Mouse (Mus musculus) forebrain, embryonic 11.5 days (tissue): ENCODE measurements around the gene March10. TPM values are rescaled to one million over a fixed set of nuclear protein-coding genes. Genes with fewer than 3 reads are reported as not detected.

Experiments
- ATAC-seq: fragments of 200-750 bp; cut with Nextera tagmentation; replicated peaks from 2 replicates; pipeline ENCODE4 v1.8.0; 2017; ENCODE audit warnings: moderate TSS enrichment; ENCODE audit not compliant: low FRiP score
- DNase-seq: peaks from one replicate; pipeline ENCODE4 v3.0.0-alpha.2; 2017; ENCODE audit warnings: low spot score
- H3K27ac ChIP-seq: fragments of 300-500 bp; sonication (generic); 2 replicates; pipeline ENCODE4 v1.5.1; 2014; ENCODE audit warnings: low read depth, low read length
- H3K27me3 ChIP-seq: fragments of 300-500 bp; sonication (generic); 2 replicates; pipeline ENCODE4 v1.6.1; 2014; ENCODE audit warnings: mild to moderate bottlenecking, low read length, mixed read lengths; ENCODE audit not compliant: control insufficient read depth, insufficient read depth
- H3K36me3 ChIP-seq: fragments of 300-500 bp; sonication (generic); 2 replicates; pipeline ENCODE4 v1.6.1; 2014; ENCODE audit warnings: mild to moderate bottlenecking, low read length, moderate library complexity, mixed read lengths; ENCODE audit not compliant: control insufficient read depth, insufficient read depth
- H3K4me1 ChIP-seq: fragments of 300-500 bp; sonication (generic); replicated peaks from 2 replicates; pipeline ENCODE4 v1.6.1; 2014; ENCODE audit warnings: low read length, mixed read lengths; ENCODE audit not compliant: control insufficient read depth, insufficient read depth
- H3K4me2 ChIP-seq: fragments of 300-500 bp; sonication (generic); 2 replicates; pipeline ENCODE4 v1.6.1; 2014; ENCODE audit warnings: low read depth, mild to moderate bottlenecking, low read length, moderate library complexity, mixed read lengths; ENCODE audit not compliant: severe bottlenecking
- H3K4me3 ChIP-seq: fragments of 300-500 bp; sonication (generic); 2 replicates; pipeline ENCODE4 v1.5.1; 2014; ENCODE audit warnings: low read depth, low read length
- H3K9ac ChIP-seq: fragments of 300-500 bp; sonication (generic); 2 replicates; pipeline ENCODE4 v1.6.1; 2014; ENCODE audit warnings: low read length
- H3K9me3 ChIP-seq: fragments of 300-500 bp; sonication (generic); 2 replicates; pipeline ENCODE4 v1.6.1; 2016; ENCODE audit warnings: low read length, mixed read lengths; ENCODE audit not compliant: control insufficient read depth
- WGBS: fragments of 180-500 bp; shearing (Covaris S2); extraction: QIAGEN DNeasy Blood & Tissue Kit; methylation state at CpG from one replicate; pipeline ENCODE4 v1.1.7; 2014; 5-methylcytosine and 5-hydroxymethylcytosine counted together
- polyA plus RNA-seq: library from polyadenylated mRNA; unstranded; fragments of >200 nt; fragmentation: Nextera tagmentation; extraction: Ambion mirVana; gene quantifications from 2 replicates; pipeline ENCODE4 v1.2.1, GENCODE M21; 2014

Gene March10
- polyA plus RNA-seq, result 0.55 TPM in 1 of 2 replicates, not detected in the other

DNA sequence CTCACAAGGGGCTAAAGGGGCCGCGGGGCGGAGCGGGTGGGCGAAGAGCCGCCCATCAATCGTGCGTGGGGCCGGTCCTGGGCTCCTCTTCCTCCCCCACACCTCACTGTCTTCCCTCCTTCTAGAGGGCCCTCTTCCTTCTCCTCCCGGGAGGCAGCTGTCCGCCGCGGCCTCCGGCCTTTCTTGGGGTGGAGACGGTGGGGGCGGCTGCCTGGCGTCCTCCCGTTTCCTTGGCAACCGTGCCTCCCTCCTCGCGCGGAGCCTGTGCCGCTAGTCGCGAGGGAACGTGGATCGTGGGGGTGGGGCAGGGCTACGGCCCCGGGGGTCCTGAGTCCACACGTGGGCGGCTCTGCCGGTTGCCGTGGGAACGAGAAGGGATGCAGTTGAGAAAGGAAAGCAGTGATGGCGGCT, at the start of gene March10:
Gene March10 (minus strand): TSS at position 239 of the 411 bp plus-strand sequence.
- H3K4me3 ChIP-seq, result peak within 1 kb of the TSS; percentile 49
- H3K27ac ChIP-seq, result no peak within 1 kb of the TSS
- DNase-seq (peak; percentile 81), ATAC-seq (peak; percentile 83)
- H3K36me3 ChIP-seq, result no peaks in the 10 kb centered on the region
- peaks cover 2% of the 10 kb centered on the region; the same call in 1 of the 2 replicates for H3K4me1 ChIP-seq
- no peaks in the 10 kb centered on the region for H3K9me3 ChIP-seq
- peak within 1 kb of the TSS; percentile 74 for H3K4me2 ChIP-seq
- H3K27me3 ChIP-seq, result no peaks in the 10 kb centered on the region; the same call in 1 of the 2 replicates
- WGBS, result 1% methylated on average over 35 of the region's 35 CpGs
- H3K9ac ChIP-seq, result peak within 1 kb of the TSS; percentile 71

DNA sequence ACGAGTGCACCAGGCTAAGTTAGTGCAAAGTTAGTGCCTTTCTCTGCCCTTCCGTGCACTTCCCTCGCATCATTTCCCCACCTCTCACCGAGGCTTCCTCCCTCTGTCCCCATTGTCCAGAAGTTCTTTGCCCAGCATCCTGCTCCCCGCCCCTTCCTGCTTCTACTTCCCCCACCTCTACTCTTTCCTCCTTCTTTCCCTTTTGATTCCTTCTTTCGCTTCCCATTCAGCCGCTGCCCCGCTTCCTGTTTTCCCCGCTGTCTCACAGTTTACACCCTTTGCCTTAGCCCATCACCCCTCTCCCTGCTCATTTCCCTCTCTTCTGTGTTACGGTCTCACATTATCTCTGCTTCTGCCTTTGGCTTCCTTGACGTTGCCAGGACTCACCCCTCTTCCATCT, 49.8 kb upstream of the March10 start:
- H3K9me3 ChIP-seq, result no peaks in the 10 kb centered on the region
- H3K36me3 ChIP-seq, result no peaks in the 10 kb centered on the region
- H3K27ac ChIP-seq, result no peak overlapping the region
- H3K27me3 ChIP-seq, result no peaks in the 10 kb centered on the region
- no peak for DNase-seq
- H3K4me2 ChIP-seq, result no peak overlapping the region
- H3K4me3 ChIP-seq, result no peak overlapping the region
- no peak for ATAC-seq
- H3K4me1 ChIP-seq, result peaks cover 17% of the 10 kb centered on the region
- no peak overlapping the region for H3K9ac ChIP-seq
- WGBS, result 84% methylated on average over 11 of the region's 11 CpGs

- Histone ChIP-seq H3K4me1 (peaks cover 17% of the 10 kb centered on the region), H3K36me3 (no peaks in the 10 kb centered on the region), H3K27ac (no peak overlapping the region), H3K9ac (no peak overlapping the region), H3K9me3 (no peaks in the 10 kb centered on the region), H3K4me3 (no peak overlapping the region), H3K4me2 (no peak overlapping the region), H3K27me3 (no peaks in the 10 kb centered on the region)
- 63% methylated on average over 3 of the region's 3 CpGs for WGBS
- ATAC-seq (no peak), DNase-seq (no peak)
These were observed 48.5 kb upstream of the March10 start for GRCm38 (mm10) chr11:105505038-105505437.

- ATAC-seq (no peak), DNase-seq (no peak)
- H3K27me3 ChIP-seq, result no peaks in the 10 kb centered on the region
- H3K4me1 ChIP-seq, result peaks cover 5% of the 10 kb centered on the region
- no peaks in the 10 kb centered on the region for H3K36me3 ChIP-seq
- H3K9ac ChIP-seq, result no peak overlapping the region
- H3K4me2 ChIP-seq, result no peak overlapping the region
- no peak overlapping the region for H3K27ac ChIP-seq
- H3K9me3 ChIP-seq, result no peaks in the 10 kb centered on the region
- 90% methylated on average over 4 of the region's 4 CpGs for WGBS
- H3K4me3 ChIP-seq, result no peak overlapping the region
These were observed 45.8 kb upstream of the March10 start for GRCm38 (mm10) chr11:105502311-105502710.

- H3K36me3 ChIP-seq, result no peaks in the 10 kb centered on the region
- no peaks in the 10 kb centered on the region; the same call in 1 of the 2 replicates for H3K4me1 ChIP-seq
- ATAC-seq, result no peak
- no peak for DNase-seq
- 60% methylated on average over 6 of the region's 6 CpGs for WGBS
- no peaks in the 10 kb centered on the region for H3K27me3 ChIP-seq
- no peak overlapping the region for H3K4me3 ChIP-seq
- H3K27ac ChIP-seq, result no peak overlapping the region
- H3K9ac ChIP-seq, result no peak overlapping the region
- no peak overlapping the region for H3K4me2 ChIP-seq
- H3K9me3 ChIP-seq, result no peaks in the 10 kb centered on the region
These were observed 41.0 kb upstream of the March10 start for GRCm38 (mm10) chr11:105497505-105497904.

DNA sequence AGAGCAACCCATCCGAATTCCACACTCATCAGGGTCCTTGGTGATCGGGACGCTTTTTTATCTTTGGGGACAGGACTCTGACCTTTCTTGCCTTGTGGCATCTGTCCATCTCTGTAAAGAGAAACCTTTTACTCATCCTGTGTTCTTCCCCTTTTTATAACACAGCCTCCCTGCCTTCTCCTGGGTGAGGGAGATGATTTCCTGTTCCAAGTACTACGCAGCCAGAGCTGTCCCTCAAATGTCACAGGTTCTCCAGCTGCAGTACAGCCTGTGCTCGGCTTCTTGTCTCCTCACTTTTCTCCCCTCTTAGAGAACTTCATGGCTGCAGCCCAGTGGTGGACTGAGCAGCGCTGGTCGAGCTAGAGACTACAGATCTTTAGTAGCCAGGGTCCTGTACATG, 40.1 kb upstream of the March10 start:
- Histone ChIP-seq H3K4me3 (no peak overlapping the region), H3K4me2 (no peak overlapping the region), H3K9ac (no peak overlapping the region), H3K27me3 (no peaks in the 10 kb centered on the region), H3K4me1 (no peaks in the 10 kb centered on the region; the same call in 1 of the 2 replicates), H3K36me3 (no peaks in the 10 kb centered on the region), H3K27ac (no peak overlapping the region), H3K9me3 (no peaks in the 10 kb centered on the region)
- ATAC-seq (no peak), DNase-seq (no peak)
- 70% methylated on average over 7 of the region's 7 CpGs for WGBS

GRCm38 (mm10) chr11:105495591-105496270, 39.2 kb upstream of the March10 start:
- Histone ChIP-seq H3K9ac (no peak overlapping the region), H3K36me3 (no peaks in the 10 kb centered on the region), H3K4me1 (no peaks in the 10 kb centered on the region; the same call in 1 of the 2 replicates), H3K9me3 (no peaks in the 10 kb centered on the region), H3K27me3 (no peaks in the 10 kb centered on the region), H3K4me2 (no peak overlapping the region), H3K27ac (no peak overlapping the region), H3K4me3 (no peak overlapping the region)
- WGBS, result 84% methylated on average over 18 of the region's 18 CpGs
- ATAC-seq, result no peak
- DNase-seq, result no peak

DNA sequence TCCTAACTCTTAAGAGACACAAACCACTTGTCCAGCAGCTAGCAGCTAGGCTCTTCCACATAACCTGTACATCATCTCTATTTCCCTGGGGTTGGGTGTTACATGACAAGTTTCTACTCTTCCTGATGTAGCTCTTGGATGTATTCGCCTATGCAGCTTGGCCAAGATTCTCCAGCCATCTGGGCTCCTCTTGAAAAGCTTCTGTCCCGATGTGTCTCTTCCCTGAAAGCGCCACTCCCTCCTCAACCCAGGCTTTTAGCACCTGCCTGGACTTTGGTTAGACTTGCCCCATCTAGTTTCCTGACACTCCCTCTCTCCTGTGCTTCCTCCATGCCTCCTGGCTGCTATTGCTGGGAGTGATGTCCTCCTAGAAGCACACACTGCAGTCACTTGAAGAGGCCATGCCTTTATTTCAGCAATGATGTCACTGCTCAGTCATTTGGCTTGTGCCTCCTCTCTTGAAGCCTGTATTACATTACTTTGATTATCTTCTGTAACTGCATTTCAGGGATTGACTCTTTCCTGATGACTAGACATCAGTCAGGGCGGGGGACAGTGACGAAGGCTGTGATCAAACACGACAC, 38.3 kb upstream of the March10 start:
- ATAC-seq (no peak), DNase-seq (no peak)
- Histone ChIP-seq H3K36me3 (no peaks in the 10 kb centered on the region), H3K27me3 (no peaks in the 10 kb centered on the region), H3K4me1 (no peaks in the 10 kb centered on the region; the same call in 1 of the 2 replicates), H3K4me2 (no peak overlapping the region), H3K4me3 (no peak overlapping the region), H3K9me3 (no peaks in the 10 kb centered on the region), H3K9ac (no peak overlapping the region), H3K27ac (no peak overlapping the region)
- WGBS, result 89% methylated on average over 6 of the region's 6 CpGs
